Mouse (Mus musculus): Measurements from ENCODE around the gene Gpank1.

The Gpank1 gene

DNA sequence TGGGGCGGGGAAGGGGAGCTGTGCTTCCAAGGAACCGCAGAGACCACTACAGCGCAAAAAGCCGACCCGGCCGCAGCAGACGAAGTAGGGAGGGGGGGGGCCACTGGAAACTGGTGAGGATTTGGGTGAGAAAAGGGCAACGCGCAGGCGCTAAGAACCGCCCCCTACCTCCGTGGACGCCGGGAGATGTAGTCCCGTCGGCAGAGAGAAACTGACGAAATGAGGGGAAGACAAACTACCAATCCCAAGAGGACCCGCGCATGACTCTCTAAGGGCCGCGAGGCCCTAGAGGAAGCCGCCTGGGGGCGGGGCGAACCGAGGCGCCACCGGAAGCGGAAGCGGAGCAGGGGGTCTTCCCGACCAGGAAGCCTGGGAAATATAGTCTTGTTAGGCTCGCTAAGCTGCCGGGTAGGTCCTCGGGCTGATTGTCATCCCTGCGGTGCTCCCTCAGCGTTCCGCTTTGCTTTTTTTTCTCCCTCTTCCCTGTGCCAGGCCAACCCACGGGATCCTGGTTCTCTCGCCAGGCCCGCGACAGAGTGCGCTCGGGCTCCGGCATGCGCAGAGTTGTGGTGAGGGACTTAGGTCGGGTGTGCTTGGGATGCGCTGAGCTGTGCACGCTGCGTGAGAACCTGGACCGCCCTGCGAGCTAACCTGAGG is at the start of gene Gpank1:
Gene Gpank1, plus strand, starts transcription at position 313 of the 657 bp plus-strand sequence.
- no peak for TF ChIP-seq GATA4 (IDR thresholded peaks at IDR 0.05; ENCODE audit: insufficient replicate concordance, low read length)

DNA sequence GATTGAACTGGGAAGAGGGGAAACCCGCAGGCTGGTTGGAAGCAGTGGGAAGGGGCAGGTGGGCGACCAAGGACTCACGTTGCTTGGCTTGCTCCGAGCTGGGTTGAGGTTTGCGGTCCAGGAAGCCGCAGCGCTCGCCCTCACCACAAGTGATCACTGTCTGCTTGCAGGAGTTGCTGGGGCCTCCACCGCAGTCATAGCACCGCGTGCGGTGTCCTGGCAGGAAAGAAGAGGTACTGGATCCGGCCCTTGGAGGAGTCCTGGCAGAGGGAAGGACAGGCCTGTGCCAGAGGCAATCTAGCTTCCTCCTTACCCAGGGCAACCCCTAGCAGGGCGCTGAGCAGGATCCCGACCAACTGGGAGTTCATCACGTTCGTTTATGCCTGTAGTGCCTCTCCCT is 47.2 kb upstream of the Gpank1 start:
- TF ChIP-seq GATA4 (IDR thresholded peaks at IDR 0.05; ENCODE audit: insufficient replicate concordance, low read length) = no peak

DNA sequence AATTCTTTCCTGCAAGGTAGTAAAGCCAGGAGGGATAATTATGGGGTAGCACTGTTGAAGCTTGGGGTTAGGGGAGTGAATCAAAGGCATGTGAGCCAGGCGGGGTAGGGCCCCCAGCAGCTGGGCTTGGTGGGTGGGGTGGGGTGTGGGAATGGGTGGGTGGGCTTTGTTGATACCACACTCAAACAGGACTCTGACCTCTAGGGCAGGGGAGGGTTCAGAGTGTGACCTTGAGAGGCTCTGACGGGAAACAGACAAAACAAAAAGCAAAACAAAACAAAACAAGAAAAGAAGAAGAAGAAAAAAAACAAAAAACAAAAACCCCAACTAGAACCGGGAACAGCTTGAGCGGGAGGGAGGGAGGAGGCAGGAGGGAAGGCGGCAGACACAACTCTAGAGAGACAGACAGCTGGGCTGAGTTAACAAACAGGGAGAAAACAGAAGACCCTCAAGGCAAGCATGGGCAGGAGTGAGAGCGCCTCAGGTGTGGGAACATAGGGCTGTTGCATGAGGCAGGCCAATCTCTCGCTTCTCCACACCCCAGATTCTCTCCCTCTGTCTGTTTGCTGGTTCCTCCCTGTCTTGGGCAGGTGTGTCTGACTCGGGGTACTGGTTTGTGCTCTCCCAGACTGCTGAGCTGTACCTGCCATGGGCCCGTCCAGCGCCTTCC is 44.6 kb upstream of the Gpank1 start, which contains the start of gene Ly6g6e:
Gene Ly6g6e, plus strand, starts transcription at position 396 of the 670 bp plus-strand sequence.
- TF ChIP-seq GATA4 (IDR thresholded peaks at IDR 0.05; ENCODE audit: insufficient replicate concordance, low read length) = no peak

DNA sequence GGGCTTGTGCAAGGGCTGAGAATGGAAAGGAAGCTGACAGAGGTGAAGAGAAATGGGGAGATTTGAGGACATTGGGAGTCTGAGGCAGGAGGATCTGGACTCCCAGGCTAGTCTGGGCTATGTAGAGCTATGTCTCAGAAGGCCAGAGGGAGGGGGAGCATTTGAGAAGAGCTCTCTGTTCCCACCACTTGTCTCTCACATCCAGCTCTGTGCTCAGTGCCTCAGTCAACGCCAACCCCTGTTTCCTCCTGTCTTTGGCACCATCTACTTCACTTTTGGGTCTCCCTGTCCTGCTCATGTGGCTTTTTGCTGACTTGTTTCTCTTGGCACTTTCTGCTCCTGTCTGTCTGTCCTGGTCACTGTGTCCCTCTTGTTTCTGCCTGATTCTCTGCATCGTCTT is 44.0 kb upstream of the Gpank1 start:
- TF ChIP-seq GATA4 (IDR thresholded peaks at IDR 0.05; ENCODE audit: insufficient replicate concordance, low read length) = no peak

DNA sequence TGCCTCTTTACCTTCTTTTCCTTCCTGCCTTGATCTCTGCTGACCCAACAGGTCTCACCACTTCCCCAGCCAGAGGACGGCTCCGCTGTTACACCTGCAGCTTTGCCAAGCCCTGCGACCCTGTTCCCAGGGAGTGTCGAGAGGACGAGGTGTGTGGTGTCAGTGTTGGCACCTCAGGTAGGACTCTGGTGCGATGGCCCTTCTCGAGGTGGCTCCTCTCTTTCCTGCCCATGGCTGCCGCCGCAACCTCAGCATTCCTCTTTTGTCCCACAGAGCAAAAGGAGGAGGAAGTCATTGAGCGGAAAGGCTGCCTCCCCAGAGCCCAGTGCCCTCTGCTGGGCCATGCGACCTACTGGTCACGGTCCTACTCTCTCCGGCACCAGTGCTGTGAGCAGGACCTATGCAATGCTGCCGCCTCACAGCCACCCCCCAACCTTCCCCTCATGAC is 43.4 kb upstream of the Gpank1 start, which contains the start of gene Ly6g6d:
Gene Ly6g6d, minus strand, starts transcription at position 280 of the 448 bp plus-strand sequence.
- TF ChIP-seq GATA4 (IDR thresholded peaks at IDR 0.05; ENCODE audit: insufficient replicate concordance, low read length) = no peak

DNA sequence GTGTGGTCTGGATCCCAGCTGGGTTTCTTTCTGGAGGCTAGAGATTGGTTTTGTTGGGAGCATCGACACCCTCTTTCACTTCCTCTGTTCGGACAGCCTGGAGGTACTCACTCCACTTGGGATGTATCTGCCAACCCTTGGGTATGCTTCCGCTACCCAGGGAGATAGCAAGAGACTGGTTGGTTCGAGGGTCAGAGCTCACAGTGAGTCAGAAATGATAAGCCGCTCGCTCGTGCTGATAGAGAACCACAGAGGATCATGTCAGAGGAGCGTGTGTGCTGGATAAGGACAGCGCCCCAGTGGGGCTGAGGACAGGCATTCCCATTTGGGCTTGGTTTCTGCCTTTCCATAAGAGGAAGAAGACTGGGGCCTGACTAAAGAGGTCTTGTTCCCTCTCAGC is 41.5 kb upstream of the Gpank1 start:
- peak; percentile 71; the same call in 1 of the 2 replicates for TF ChIP-seq GATA4 (IDR thresholded peaks at IDR 0.05; ENCODE audit: insufficient replicate concordance, low read length)

DNA sequence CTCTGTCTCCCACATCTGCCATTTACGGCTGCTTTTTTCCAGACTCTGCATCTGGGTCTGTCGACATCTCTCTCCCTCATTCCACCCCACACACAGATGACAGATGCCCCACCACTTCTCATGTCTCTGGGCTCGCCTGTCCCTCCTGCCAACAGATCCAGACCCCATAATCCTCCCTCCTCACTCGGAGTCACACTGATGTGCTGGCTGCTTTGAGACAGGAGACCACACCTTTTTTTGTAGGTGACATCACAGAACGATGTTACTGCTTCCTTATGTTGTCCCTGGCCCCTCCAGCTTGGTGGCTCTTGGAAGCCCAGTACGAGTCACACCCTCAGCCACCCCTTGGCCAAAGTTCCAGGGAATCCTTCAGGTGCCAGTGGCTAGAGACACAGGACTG is 41.0 kb upstream of the Gpank1 start:
- TF ChIP-seq GATA4 (IDR thresholded peaks at IDR 0.05; ENCODE audit: insufficient replicate concordance, low read length) = no peak

DNA sequence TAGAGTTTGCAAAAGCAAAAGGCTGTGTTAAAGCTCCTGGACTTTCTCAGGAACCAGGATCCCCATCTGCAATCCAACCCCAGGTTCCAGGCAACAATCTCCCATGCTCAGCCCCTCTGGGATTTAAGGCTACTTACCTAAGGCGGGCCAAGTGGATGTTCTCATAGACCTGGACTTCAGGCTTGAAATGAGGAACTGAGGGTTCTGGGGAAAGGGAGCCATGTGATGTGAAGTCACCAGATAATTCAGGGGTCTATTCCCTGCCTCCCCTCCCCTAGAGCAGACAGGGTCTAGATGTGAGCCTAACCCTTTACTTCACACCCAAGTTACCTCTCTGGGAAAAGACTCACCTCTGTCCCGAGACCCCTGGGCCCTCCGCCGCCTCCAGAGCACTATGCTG is 40.5 kb upstream of the Gpank1 start:
- no peak for TF ChIP-seq GATA4 (IDR thresholded peaks at IDR 0.05; ENCODE audit: insufficient replicate concordance, low read length)

DNA sequence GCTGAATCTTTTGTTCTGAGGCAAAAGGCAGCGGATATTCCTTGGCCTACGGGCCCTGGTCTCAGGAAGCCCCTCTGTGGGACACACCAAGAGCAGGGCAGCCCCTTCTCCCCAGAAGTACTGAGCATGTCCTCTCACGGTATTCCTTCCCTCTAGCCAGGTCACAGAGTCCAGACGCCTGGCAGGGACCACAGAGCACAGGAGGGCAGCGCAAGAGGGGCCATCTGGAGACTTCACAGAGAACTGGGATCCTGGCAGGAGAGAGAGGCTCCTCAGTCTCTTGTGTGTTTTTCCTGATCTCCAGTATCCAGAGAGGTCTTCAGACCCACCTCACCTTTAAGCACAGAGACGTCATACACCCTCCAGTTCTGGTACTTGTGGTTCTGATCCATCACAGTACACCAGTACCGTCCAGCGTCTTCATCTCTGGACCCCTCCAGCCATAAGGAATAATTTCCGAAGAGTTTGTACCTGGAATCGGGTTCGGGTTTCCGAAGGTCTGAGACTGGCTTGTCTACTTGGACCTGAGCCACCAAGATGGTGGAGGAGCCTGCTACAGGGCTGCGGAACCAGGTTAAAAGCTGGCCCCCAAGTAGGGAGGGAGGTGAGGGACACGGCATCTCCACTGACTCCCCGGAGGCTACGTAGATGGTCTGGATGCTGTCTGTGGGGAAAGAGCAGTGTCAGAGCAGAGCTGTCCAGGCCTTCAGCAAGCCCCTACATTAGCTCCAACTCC is 38.2 kb upstream of the Gpank1 start:
- TF ChIP-seq GATA4 (IDR thresholded peaks at IDR 0.05; ENCODE audit: insufficient replicate concordance, low read length) = no peak

DNA sequence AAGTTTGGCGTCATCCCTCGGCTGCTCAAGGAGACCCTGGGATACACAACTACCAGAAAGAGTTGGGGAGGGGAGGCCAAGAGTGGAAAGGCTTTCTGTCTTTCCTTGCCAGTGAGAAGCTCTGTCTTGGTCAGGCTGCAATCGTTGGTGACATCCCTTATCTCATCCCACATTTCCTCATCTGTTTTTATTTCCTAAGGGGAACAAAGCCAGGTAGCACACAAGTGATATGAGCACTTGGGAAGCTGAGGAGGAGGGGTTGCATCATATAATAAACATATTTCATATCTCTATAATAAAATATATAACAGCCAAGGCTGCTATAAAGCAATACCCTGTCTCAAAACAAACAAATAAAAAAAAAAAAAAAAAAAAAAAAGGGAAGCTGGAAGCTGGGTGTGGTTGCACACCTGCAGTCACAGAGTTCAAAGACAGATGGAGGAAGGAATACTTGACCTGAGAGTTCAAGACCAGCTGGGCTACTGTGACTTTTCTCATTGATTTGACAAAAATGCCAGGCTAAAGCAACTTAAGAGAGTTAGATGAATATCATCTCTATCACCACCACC is 37.2 kb upstream of the Gpank1 start:
- TF ChIP-seq GATA4 (IDR thresholded peaks at IDR 0.05; ENCODE audit: insufficient replicate concordance, low read length) = no peak

DNA sequence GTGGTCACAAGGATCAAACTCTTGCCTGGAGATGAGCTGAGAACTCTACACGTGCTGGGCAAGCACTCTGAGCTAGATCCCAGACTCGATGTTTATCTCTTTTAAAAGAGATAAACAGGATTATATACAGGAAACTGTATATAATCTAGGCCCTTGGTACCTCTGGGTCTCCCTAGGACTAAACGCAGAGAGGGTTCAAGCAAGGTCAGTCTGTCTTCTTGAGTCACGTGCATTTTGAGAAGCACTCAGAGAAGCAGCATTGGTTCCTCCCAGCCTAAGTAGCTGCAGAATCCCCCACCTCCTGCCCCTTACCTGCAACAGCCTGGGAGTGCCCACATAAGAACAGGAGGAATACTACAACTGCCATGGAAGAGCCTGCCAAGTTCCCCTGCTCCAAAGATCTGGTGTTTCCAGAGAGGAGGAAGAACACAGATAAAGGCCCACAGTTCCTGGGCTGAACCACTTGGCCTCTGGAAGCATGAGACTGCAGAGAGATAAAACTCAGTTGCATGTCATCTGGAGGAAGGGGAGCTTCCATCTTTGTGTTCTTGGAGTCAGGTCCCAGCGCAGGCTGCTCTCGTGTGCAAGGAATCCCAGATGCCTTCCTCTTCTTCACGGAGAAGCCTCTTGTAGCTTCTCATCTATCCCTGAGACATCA is 35.9 kb upstream of the Gpank1 start, which contains the start of gene Ly6g6f:
Gene Ly6g6f, minus strand, starts transcription at position 403 of the 658 bp plus-strand sequence.
- TF ChIP-seq GATA4 (IDR thresholded peaks at IDR 0.05; ENCODE audit: insufficient replicate concordance, low read length) = peak; percentile 76; the same call in 1 of the 2 replicates

DNA sequence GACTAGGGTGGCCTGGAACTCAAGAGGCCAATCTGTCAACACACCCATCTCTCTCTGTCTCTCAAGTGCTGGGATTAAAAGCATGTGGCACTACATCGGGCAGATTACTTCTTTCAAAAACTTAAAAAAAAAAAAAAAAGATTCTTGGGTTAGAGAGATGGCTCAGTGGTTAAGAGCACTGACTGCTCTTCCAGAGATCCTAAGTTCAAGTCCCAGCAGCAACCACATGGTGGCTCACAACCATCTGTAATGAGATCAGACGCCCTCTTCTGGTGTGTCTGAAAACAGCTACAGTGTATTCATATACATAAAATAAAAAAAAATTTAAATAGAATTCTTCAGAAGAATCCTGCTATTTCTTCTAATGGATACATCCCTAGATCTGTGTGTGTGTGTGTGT is 33.1 kb upstream of the Gpank1 start:
- no peak for TF ChIP-seq GATA4 (IDR thresholded peaks at IDR 0.05; ENCODE audit: insufficient replicate concordance, low read length)

DNA sequence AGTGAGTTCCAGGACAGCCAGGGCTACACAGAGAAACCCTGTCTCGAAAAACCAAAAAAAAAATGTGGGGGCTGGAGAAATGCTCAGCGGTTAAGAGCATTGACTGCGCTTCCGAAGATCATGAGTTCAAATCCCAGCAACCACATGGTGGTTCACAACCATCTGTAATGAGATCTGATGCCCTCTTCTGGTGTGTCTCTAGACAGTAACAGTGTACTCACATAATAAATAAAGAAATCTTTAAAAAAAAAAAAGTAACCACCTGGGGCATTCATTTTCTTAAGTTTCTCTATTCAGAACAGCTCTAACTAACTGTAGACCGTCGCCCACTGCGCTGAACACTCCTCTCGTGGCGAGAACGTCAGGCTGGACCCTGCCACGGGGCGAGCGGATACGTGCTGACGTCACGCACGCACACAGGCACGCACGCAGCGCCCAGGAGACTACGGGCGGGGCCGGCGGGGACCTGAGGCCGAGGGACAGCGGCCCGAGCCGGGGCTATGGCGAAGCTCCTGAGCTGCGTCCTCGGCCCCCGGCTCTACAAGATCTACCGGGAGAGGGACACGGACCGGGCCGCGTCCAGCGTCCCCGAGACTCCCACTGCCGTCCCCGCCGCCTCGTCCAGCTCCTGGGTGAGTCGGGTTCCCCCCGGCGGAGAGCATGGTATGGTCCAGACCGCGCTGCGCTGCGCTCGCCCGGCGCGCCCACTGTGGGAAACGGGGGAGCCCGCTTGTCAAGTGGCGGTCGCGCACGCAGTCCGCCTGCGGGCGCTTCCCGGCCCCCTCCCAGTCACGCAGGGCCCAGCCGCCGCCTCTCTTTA is 32.2 kb upstream of the Gpank1 start, which contains the start of gene Abhd16a:
Gene Abhd16a, plus strand, starts transcription at position 439 of the 820 bp plus-strand sequence.
- TF ChIP-seq GATA4 (IDR thresholded peaks at IDR 0.05; ENCODE audit: insufficient replicate concordance, low read length) = peak; percentile 35; the same call in 1 of the 2 replicates

Measured in liver, adult (tissue).